Mouse (Mus musculus): ENCODE data around the gene Rab9. TPM values are rescaled to one million over a fixed set of nuclear protein-coding genes. Genes with fewer than 3 reads are reported as not detected.

Rab9 gene
- 44.0 and 47.1 TPM in 2 replicates for polyA plus RNA-seq (2015; fragmentation: Nextera tagmentation; extraction: Ambion mirVana)

DNA sequence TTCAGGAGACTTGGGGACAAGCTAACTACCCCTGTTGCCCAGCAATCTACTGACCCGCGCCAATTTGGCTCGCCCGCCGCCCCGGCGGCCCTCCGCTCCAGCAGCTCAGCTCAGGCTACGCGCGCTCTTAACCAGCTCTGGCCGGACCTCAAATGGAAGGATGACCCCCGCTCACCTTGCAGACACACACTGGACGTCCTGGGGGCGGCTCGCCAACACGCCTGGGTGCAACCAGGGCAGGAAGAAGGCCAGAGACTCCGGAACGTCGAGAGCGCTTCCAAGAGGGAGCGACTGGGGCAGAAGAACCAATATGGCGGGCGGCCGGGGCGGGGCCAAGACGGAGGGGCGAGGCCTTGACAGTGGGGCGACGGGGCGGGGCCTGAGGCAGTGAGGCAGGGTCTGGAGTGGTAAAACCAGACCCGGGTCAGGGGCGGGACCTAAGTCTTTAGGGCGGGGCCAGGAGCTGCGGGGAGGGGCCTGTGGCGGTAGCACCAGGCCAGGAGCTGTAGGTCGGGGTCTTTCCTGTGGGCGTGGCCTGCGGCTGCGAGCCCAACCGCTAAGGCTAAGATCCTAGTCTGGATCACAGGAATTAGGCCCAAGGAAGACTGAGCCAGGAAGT, at the start of gene Rab9:
Rab9 (minus strand) TSS at position 503 of the 619 bp plus-strand sequence.
- Histone ChIP-seq H3K9me3 (ENCODE audit: low read length) (no peaks in the 10 kb centered on the region), H3K4me3 (ENCODE audit: low read depth, low read length) (peak within 1 kb of the TSS; percentile 76), H3K27ac (ENCODE audit: low read depth) (peak within 1 kb of the TSS; percentile 90), H3K4me1 (ENCODE audit: insufficient read depth) (peaks cover 5% of the 10 kb centered on the region), H3K27me3 (ENCODE audit: insufficient read depth, low read length) (no peaks in the 10 kb centered on the region), H3K9ac (replicated peaks) (peak within 1 kb of the TSS; percentile 79), H3K36me3 (replicated peaks; ENCODE audit: insufficient read depth, low read length) (no peaks in the 10 kb centered on the region), H3K4me2 (ENCODE audit: low read depth, low read length) (peak within 1 kb of the TSS; percentile 73)
- WGBS (ENCODE audit: insufficient replicate concordance) = 17% methylated on average over 38 of the region's 41 CpGs
- DNase-seq (peak; percentile 94), ATAC-seq (peak; percentile 92)
- TF ChIP-seq CTCF (IDR thresholded peaks at IDR 0.05; ENCODE audit: low read depth) = no peak
- no peak for TF ChIP-seq EP300 (IDR thresholded peaks at IDR 0.05; ENCODE audit: low read depth)

DNA sequence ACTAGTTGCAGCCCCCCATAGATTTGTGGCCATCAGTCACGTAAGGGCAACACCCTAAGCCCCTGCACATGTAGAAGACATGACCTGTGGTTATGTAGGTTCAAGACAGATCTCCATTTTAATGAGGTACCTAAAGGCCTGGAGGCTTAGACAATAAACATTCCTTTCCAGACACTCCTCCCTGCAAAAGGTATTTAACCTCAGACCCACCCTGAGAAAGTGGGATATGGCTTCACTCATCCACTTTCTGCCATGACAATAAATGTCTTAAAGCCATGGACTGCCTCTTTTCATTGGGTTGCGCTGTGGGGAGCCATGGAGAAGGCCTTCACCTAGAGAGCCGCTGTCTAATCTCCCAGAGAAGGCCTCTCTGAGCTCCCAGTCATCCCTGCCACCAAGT, 48.5 kb upstream of the Rab9 start:
- 80% methylated on average over 3 of the region's 3 CpGs for WGBS (ENCODE audit: insufficient replicate concordance)
- H3K4me3 ChIP-seq (ENCODE audit: low read depth, low read length) = no peak overlapping the region
- no peak overlapping the region for H3K27ac ChIP-seq (ENCODE audit: low read depth)
- TF ChIP-seq EP300 (IDR thresholded peaks at IDR 0.05; ENCODE audit: low read depth) = no peak
- TF ChIP-seq CTCF (IDR thresholded peaks at IDR 0.05; ENCODE audit: low read depth) = no peak
- H3K4me2 ChIP-seq (ENCODE audit: low read depth, low read length) = no peak overlapping the region
- DNase-seq (no peak), ATAC-seq (no peak)
- no peaks in the 10 kb centered on the region for H3K36me3 ChIP-seq (replicated peaks; ENCODE audit: insufficient read depth, low read length)
- no peaks in the 10 kb centered on the region for H3K4me1 ChIP-seq (ENCODE audit: insufficient read depth)
- H3K9ac ChIP-seq (replicated peaks) = no peak overlapping the region
- no peaks in the 10 kb centered on the region; the same call in 1 of the 2 replicates for H3K27me3 ChIP-seq (ENCODE audit: insufficient read depth, low read length)
- no peaks in the 10 kb centered on the region for H3K9me3 ChIP-seq (ENCODE audit: low read length)

- 82% methylated on average over 2 of the region's 2 CpGs for WGBS (ENCODE audit: insufficient replicate concordance)
- Histone ChIP-seq H3K27me3 (ENCODE audit: insufficient read depth, low read length) (no peaks in the 10 kb centered on the region; the same call in 1 of the 2 replicates), H3K9me3 (ENCODE audit: low read length) (no peaks in the 10 kb centered on the region), H3K4me2 (ENCODE audit: low read depth, low read length) (no peak overlapping the region), H3K4me3 (ENCODE audit: low read depth, low read length) (no peak overlapping the region), H3K4me1 (ENCODE audit: insufficient read depth) (no peaks in the 10 kb centered on the region), H3K9ac (replicated peaks) (no peak overlapping the region), H3K27ac (ENCODE audit: low read depth) (no peak overlapping the region), H3K36me3 (replicated peaks; ENCODE audit: insufficient read depth, low read length) (no peaks in the 10 kb centered on the region)
- ATAC-seq (no peak), DNase-seq (no peak)
- TF ChIP-seq CTCF (IDR thresholded peaks at IDR 0.05; ENCODE audit: low read depth) (no peak), EP300 (IDR thresholded peaks at IDR 0.05; ENCODE audit: low read depth) (no peak)
Observed at GRCm38 (mm10) chrX:166525637-166526315, 46.1 kb upstream of the Rab9 start.

DNA sequence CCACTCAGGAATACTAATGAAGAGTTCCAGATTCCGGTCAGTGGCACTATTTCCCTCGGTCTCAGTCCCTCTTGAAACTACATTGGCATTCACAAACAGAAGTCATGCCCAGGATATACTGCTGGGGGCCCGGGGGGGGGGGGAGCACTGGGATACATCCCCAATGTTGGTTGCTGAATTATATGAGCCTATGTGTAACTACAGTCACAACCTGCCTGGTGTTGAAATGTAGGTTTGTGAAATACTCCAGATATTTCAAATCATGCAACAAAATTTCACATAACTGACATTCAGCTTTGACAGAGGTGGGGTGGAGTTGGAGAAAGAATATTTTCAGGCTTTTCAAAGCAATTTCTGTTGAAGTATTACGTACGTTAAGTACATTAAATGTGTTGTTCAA, 41.1 kb upstream of the Rab9 start:
- no peak overlapping the region for H3K4me3 ChIP-seq (ENCODE audit: low read depth, low read length)
- WGBS (ENCODE audit: insufficient replicate concordance) = 56% methylated on average over 5 of the region's 5 CpGs

DNA sequence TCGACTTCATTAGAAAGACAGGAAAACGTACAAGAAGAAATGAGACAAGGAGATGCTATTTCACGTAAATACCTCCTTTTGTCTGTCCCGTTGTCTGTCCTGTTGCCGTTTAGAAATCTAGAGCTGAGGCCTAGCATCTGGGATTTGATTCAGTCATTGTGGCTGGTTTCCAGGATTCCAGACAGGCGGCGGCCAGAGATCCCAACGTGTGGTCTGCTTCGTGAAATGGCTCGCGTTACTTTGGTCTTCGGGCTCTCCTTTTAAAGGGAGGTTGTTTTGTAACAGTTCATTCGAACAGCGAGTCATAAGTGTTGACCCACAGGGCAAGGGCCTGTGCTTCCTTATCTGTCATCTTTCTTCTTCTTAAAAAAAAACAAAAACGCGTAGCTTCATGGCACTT, 38.7 kb upstream of the Rab9 start, which contains the start of gene Tceanc:
Tceanc (minus strand) TSS at position 223 of the 400 bp plus-strand sequence.
- Histone ChIP-seq H3K27me3 (ENCODE audit: insufficient read depth, low read length) (no peaks in the 10 kb centered on the region), H3K4me2 (ENCODE audit: low read depth, low read length) (no peak within 1 kb of the TSS), H3K9ac (replicated peaks) (no peak within 1 kb of the TSS), H3K36me3 (replicated peaks; ENCODE audit: insufficient read depth, low read length) (no peaks in the 10 kb centered on the region), H3K9me3 (ENCODE audit: low read length) (no peaks in the 10 kb centered on the region), H3K4me3 (ENCODE audit: low read depth, low read length) (no peak within 1 kb of the TSS), H3K27ac (ENCODE audit: low read depth) (no peak within 1 kb of the TSS), H3K4me1 (ENCODE audit: insufficient read depth) (no peaks in the 10 kb centered on the region)
- no peak for TF ChIP-seq CTCF (IDR thresholded peaks at IDR 0.05; ENCODE audit: low read depth)
- no peak for TF ChIP-seq EP300 (IDR thresholded peaks at IDR 0.05; ENCODE audit: low read depth)
- 74% methylated on average over 16 of the region's 16 CpGs for WGBS (ENCODE audit: insufficient replicate concordance)
- ATAC-seq = no peak
- DNase-seq = no peak

More for the DNA sequence above, 41.1 kb upstream of the Rab9 start:
- Histone ChIP-seq H3K27me3 (ENCODE audit: insufficient read depth, low read length) (no peaks in the 10 kb centered on the region), H3K36me3 (replicated peaks; ENCODE audit: insufficient read depth, low read length) (no peaks in the 10 kb centered on the region), H3K9me3 (ENCODE audit: low read length) (no peaks in the 10 kb centered on the region), H3K4me2 (ENCODE audit: low read depth, low read length) (no peak overlapping the region), H3K9ac (replicated peaks) (no peak overlapping the region), H3K27ac (ENCODE audit: low read depth) (no peak overlapping the region), H3K4me1 (ENCODE audit: insufficient read depth) (no peaks in the 10 kb centered on the region)
- ATAC-seq (no peak), DNase-seq (no peak)
- TF ChIP-seq CTCF (IDR thresholded peaks at IDR 0.05; ENCODE audit: low read depth) = no peak
- TF ChIP-seq EP300 (IDR thresholded peaks at IDR 0.05; ENCODE audit: low read depth) = no peak

- Histone ChIP-seq H3K27ac (ENCODE audit: low read depth) (no peak overlapping the region), H3K9ac (replicated peaks) (no peak overlapping the region), H3K4me3 (ENCODE audit: low read depth, low read length) (no peak overlapping the region), H3K9me3 (ENCODE audit: low read length) (no peaks in the 10 kb centered on the region), H3K4me2 (ENCODE audit: low read depth, low read length) (no peak overlapping the region), H3K27me3 (ENCODE audit: insufficient read depth, low read length) (no peaks in the 10 kb centered on the region), H3K36me3 (replicated peaks; ENCODE audit: insufficient read depth, low read length) (no peaks in the 10 kb centered on the region), H3K4me1 (ENCODE audit: insufficient read depth) (no peaks in the 10 kb centered on the region)
- DNase-seq (no peak), ATAC-seq (no peak)
- TF ChIP-seq CTCF (IDR thresholded peaks at IDR 0.05; ENCODE audit: low read depth) = no peak
- WGBS (ENCODE audit: insufficient replicate concordance) = 67% methylated on average over 1 of the region's 1 CpGs
Observed at GRCm38 (mm10) chrX:166516631-166517030, 37.0 kb upstream of the Rab9 start.

Data from liver, postnatal 0 days (tissue).